Mouse (Mus musculus) stomach, embryonic 14.5 days (tissue): ENCODE data around the gene 1700061G19Rik. TPM values are rescaled to one million over a fixed set of nuclear protein-coding genes. Genes with fewer than 3 reads are reported as not detected.

Source experiments
- ATAC-seq: fragments of 200-750 bp; cut with Nextera tagmentation; 2 replicates; pipeline ENCODE4 v1.8.0; 2017; ENCODE audit warnings: low read depth, moderate TSS enrichment; ENCODE audit not compliant: insufficient number of reproducible peaks, insufficient read depth, low FRiP score
- H3K27ac ChIP-seq: fragments of 300-500 bp; sonication (generic); 2 replicates; pipeline ENCODE4 v1.5.1; 2014; ENCODE audit warnings: mild to moderate bottlenecking, low read length, moderate library complexity, mixed read lengths
- H3K27me3 ChIP-seq: fragments of 300-500 bp; sonication (generic); 2 replicates; pipeline ENCODE4 v1.6.1; 2014; ENCODE audit warnings: low read length, control low read depth, mixed read lengths; ENCODE audit not compliant: control insufficient read depth, insufficient read depth
- H3K36me3 ChIP-seq: fragments of 300-500 bp; sonication (generic); 2 replicates; pipeline ENCODE4 v1.6.1; 2014; ENCODE audit warnings: mild to moderate bottlenecking, control low read depth, low read length, moderate library complexity, mixed read lengths; ENCODE audit not compliant: control insufficient read depth, insufficient read depth
- H3K4me1 ChIP-seq: fragments of 300-500 bp; sonication (generic); 2 replicates; pipeline ENCODE4 v1.6.1; 2014; ENCODE audit warnings: low read length, control low read depth, mixed read lengths; ENCODE audit not compliant: control insufficient read depth, insufficient read depth
- H3K4me2 ChIP-seq: fragments of 300-500 bp; sonication (generic); replicated peaks from 2 replicates; pipeline ENCODE4 v1.6.1; 2014; ENCODE audit warnings: low read depth, low read length, control low read depth
- H3K4me3 ChIP-seq: fragments of 300-500 bp; sonication (generic); 2 replicates; pipeline ENCODE4 v1.5.1; 2014; ENCODE audit warnings: low read depth, low read length, control low read depth
- H3K9ac ChIP-seq: fragments of 300-500 bp; sonication (generic); replicated peaks from 2 replicates; pipeline ENCODE4 v1.6.1; 2014; ENCODE audit warnings: low read depth, mild to moderate bottlenecking, control low read depth, low read length, moderate library complexity, mixed read lengths
- H3K9me3 ChIP-seq: fragments of 300-500 bp; sonication (generic); 2 replicates; pipeline ENCODE4 v1.6.1; 2016; ENCODE audit warnings: low read depth, low read length, control low read depth; ENCODE audit not compliant: control insufficient read depth
- WGBS: fragments of 180-500 bp; shearing (Covaris S2); extraction: QIAGEN DNeasy Blood & Tissue Kit; methylation state at CpG from one replicate; pipeline ENCODE4 v1.1.7; 2014; 5-methylcytosine and 5-hydroxymethylcytosine counted together
- polyA plus RNA-seq: library from polyadenylated mRNA; unstranded; fragments of >200 nt; fragmentation: Nextera tagmentation; extraction: Ambion mirVana; gene quantifications from 2 replicates; pipeline ENCODE4 v1.2.1, GENCODE M21; 2014

Gene 1700061G19Rik
- polyA plus RNA-seq, 1 experiment from 2014 or later = 0.35 TPM

DNA sequence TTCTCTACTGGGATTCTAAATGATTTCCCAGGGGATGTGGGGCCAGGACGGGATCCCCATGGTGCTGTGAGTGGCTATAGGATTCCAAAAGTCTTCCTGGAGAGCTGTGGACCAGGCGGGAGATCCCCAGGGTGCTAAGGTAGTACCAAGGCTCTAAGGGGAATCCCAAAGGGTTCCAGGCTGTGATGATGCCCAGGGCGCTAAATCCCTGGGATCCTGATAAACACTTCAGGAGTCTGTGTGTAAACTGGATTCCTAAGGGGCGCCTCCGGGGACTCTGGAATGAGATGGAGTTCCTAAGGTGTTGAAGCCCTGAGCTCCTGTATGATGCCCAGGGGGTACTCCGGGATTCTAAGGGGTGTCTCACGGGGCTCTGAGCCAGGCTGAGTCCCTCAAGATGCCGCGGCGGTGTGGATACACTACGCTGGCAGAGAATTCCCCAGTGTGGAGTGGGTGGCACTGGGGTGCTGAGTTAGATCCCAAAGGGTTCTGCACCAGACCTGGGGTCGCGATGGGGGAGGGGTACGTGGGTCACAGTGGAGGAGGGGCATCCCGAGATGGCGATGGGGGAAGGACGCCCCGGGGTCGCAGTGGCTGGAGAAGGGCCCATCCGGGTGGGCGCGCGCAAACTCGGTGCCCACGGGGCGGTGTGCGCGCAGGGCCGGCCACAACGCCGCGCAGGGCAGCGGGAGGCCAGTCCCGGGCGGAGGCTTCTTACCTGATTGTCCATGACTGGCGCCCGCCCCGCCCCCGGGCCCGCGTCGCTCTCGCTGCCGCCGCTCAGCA, 59.5 kb downstream of the 1700061G19Rik start:
- under 1% methylated on average over 39 of the region's 45 CpGs for WGBS
- Histone ChIP-seq H3K27me3 (no peaks in the 10 kb centered on the region), H3K4me2 (peak overlapping the region; percentile 83), H3K9ac (peak overlapping the region; percentile 92), H3K36me3 (no peaks in the 10 kb centered on the region), H3K27ac (peak overlapping the region; percentile 52; the same call in 1 of the 2 replicates), H3K4me3 (peak overlapping the region; percentile 94), H3K9me3 (no peaks in the 10 kb centered on the region), H3K4me1 (peaks cover 11% of the 10 kb centered on the region; the same call in 1 of the 2 replicates)
- ATAC-seq = peak; percentile 34

DNA sequence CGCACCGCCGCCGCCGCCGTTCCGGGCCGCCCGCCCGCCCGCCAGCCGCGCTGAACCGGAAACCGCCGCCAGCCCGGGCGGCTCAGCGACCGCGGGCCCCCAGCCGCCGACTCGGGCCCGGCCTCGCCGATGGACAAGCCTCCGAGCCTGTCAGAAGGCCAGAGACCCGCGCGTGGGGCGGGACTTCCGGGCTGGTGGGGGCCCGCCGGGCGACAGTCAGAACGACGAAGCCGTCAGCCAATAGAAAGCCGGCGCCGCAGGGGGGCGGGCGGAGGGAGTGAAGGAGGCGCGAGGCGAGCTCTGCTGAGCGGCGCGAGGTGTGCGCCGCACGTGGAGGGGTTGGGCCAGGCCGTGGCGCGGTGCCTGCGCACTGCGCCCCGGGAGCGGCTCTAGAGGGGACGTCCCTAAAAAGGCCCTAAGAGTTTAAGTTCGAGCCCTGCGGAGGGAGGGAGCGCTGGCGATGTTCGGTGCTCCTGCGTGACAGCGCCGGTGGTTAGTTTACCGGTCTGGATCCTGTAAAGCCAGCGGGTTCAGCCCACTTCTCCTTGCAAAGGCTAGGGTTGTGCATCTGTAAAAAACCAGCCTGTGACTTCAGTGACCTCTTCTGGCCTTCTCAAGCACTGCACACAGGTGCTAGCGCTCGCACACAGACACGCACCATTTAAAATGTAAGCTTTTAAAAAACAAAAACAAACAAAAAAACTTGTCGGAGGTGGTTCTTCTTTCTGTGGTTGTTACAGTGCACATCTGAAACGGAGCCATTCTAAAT, 60.3 kb downstream of the 1700061G19Rik start, which contains the start of gene Mllt1:
TSS of gene Mllt1 (minus strand) at position 53 of the 769 bp plus-strand sequence.
- Histone ChIP-seq H3K4me2 (peak within 1 kb of the TSS; percentile 83), H3K27ac (peak within 1 kb of the TSS; percentile 52; the same call in 1 of the 2 replicates), H3K4me1 (peaks cover 11% of the 10 kb centered on the region; the same call in 1 of the 2 replicates), H3K36me3 (no peaks in the 10 kb centered on the region), H3K9ac (peak within 1 kb of the TSS; percentile 92), H3K4me3 (peak within 1 kb of the TSS; percentile 94), H3K9me3 (no peaks in the 10 kb centered on the region), H3K27me3 (no peaks in the 10 kb centered on the region)
- 3% methylated on average over 69 of the region's 76 CpGs for WGBS
- ATAC-seq = peak; percentile 97

DNA sequence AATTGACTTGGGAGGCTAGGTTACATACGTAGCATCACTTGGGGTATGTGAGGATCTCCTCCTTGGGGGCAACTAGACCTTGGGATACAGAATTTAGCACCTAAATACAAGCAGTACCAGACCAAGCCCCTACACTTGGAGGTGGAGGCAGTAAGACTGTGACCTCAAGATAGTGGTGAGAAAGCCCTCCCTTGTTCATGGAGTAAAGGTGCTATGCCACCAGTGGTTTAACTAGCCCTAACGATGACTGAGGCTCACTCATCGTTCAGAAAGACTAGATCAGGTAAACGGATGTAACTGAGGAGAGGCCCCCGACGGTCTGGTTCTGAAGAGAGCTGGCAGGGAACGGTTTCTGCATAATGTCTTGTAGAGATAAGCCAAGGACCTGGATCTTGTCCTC, 61.5 kb downstream of the 1700061G19Rik start:
- no peak overlapping the region for H3K4me2 ChIP-seq
- WGBS = 87% methylated on average over 7 of the region's 7 CpGs
- H3K9me3 ChIP-seq = no peaks in the 10 kb centered on the region
- no peak overlapping the region for H3K4me3 ChIP-seq
- no peak overlapping the region for H3K9ac ChIP-seq
- H3K36me3 ChIP-seq = no peaks in the 10 kb centered on the region
- H3K4me1 ChIP-seq = peaks cover 11% of the 10 kb centered on the region; the same call in 1 of the 2 replicates
- H3K27ac ChIP-seq = no peak overlapping the region
- no peak for ATAC-seq
- H3K27me3 ChIP-seq = no peaks in the 10 kb centered on the region

Other genes with a start within 250 kb of the 1700061G19Rik start
- gene Lonp1, start 248.6 kb upstream of the 1700061G19Rik start, polyA plus RNA-seq = 49.3 and 51.3 TPM in 2 replicates
- gene Catsperd, start 247.3 kb upstream of the 1700061G19Rik start, polyA plus RNA-seq = 0.46 and 0.73 TPM in 2 replicates
- 86.5 and 94.9 TPM in 2 replicates for gene Ranbp3, start 202.2 kb upstream of the 1700061G19Rik start, polyA plus RNA-seq
- 444 and 502 TPM in 2 replicates for gene Ndufa11, start 157.7 kb upstream of the 1700061G19Rik start, polyA plus RNA-seq
- gene Vmac, start 157.5 kb upstream of the 1700061G19Rik start, polyA plus RNA-seq = 31.3 and 31.7 TPM in 2 replicates
- 14.1 and 14.4 TPM in 2 replicates for gene Nrtn, start 117.9 kb upstream of the 1700061G19Rik start, polyA plus RNA-seq
- 40.9 and 46.3 TPM in 2 replicates for gene Dus3l, start 110.7 kb upstream of the 1700061G19Rik start, polyA plus RNA-seq
- gene Prr22, start 105.2 kb upstream of the 1700061G19Rik start, polyA plus RNA-seq = 1.1 and 1.6 TPM in 2 replicates
- 6.7 TPM in 2 replicates for gene Rfx2, start 44.5 kb upstream of the 1700061G19Rik start, polyA plus RNA-seq
- not detected in 2 replicates for gene Acsbg2, start 1.0 kb upstream of the 1700061G19Rik start, polyA plus RNA-seq
- gene Mllt1, start 59.9 kb downstream of the 1700061G19Rik start, polyA plus RNA-seq = 26.8 and 29.6 TPM in 2 replicates
- gene Acer1, start 106.6 kb downstream of the 1700061G19Rik start, polyA plus RNA-seq = not detected in 2 replicates
- 146 and 164 TPM in 2 replicates for gene Clpp, start 114.8 kb downstream of the 1700061G19Rik start, polyA plus RNA-seq
- gene Alkbh7, start 121.9 kb downstream of the 1700061G19Rik start, polyA plus RNA-seq = 41.8 and 43.7 TPM in 2 replicates
- 0.83 and 1.0 TPM in 2 replicates for gene Pspn, start 124.5 kb downstream of the 1700061G19Rik start, polyA plus RNA-seq
- gene Gtf2f1, start 135.8 kb downstream of the 1700061G19Rik start, polyA plus RNA-seq = 56.3 and 59.8 TPM in 2 replicates
- 0.64 and 0.77 TPM in 2 replicates for gene Gm17949, start 136.0 kb downstream of the 1700061G19Rik start, polyA plus RNA-seq
- 45.8 and 46.4 TPM in 2 replicates for gene Khsrp, start 156.0 kb downstream of the 1700061G19Rik start, polyA plus RNA-seq
- 0.28 TPM in 1 of 2 replicates, not detected in the other for gene Slc25a41, start 166.2 kb downstream of the 1700061G19Rik start, polyA plus RNA-seq
- 43.8 and 44.2 TPM in 2 replicates for gene Crb3, start 183.6 kb downstream of the 1700061G19Rik start, polyA plus RNA-seq
- 11.5 and 12.7 TPM in 2 replicates for gene Slc25a23, start 184.4 kb downstream of the 1700061G19Rik start, polyA plus RNA-seq
- gene Dennd1c, start 203.0 kb downstream of the 1700061G19Rik start, polyA plus RNA-seq = 5.0 and 5.3 TPM in 2 replicates
- 33.9 and 34.9 TPM in 2 replicates for gene Tubb4a, start 212.3 kb downstream of the 1700061G19Rik start, polyA plus RNA-seq
- 11.0 and 11.7 TPM in 2 replicates for gene Tnfsf9, start 229.8 kb downstream of the 1700061G19Rik start, polyA plus RNA-seq